In genomic region chr4:132638461-132639190, GRCm38 (mm10) we compare ENCODE assay signal across 8 mouse cellular contexts. TPM values are rescaled to one million over a fixed set of nuclear protein-coding genes. Genes with fewer than 3 reads are reported as not detected.
A peak's percentile ranks its signal among the peaks of the same experiment; 100 is the strongest.
DNase-seq lines count a peak whose midpoint lies in the region; ATAC-seq and TF ChIP-seq lines count a peak whose summit lies in the region.

Gene Eya3, plus strand, starts transcription at chr4:132638987.

- peak within 1 kb of the TSS; percentile 77 for H3K9ac ChIP-seq in MEL (ENCODE audit: control insufficient read depth, low read depth, low read length, poor library complexity, severe bottlenecking)
- peak within 1 kb of the TSS; percentile 71 for H3K9ac ChIP-seq in forebrain, postnatal 0 days
- peak within 1 kb of the TSS; percentile 83 for H3K9ac ChIP-seq in lung, embryonic 15.5 days

- no peak for TF ChIP-seq CTCF in MEL (IDR thresholded peaks at IDR 0.05 in 2 of 3, conservative IDR thresholded peaks at IDR 0.05 in 1 of 3; ENCODE audit: control insufficient read depth in 1 of 3, insufficient read depth in 1 of 3, low read depth in 2 of 3, low read length in 3 of 3, poor library complexity in 1 of 3, severe bottlenecking in 1 of 3)
- no peak for TF ChIP-seq CTCF in cerebellum, adult 2 months (IDR thresholded peaks at IDR 0.05; ENCODE audit: borderline replicate concordance, insufficient read depth, low read depth, low read length)
- TF ChIP-seq CTCF in forebrain, postnatal 0 days (IDR thresholded peaks at IDR 0.05; ENCODE audit: low read depth) = peak; percentile 3; the same call in 1 of the 2 replicates

- no peaks in the 10 kb centered on the region for H3K27me3 ChIP-seq in MEL (ENCODE audit: control insufficient read depth in 1 of 2, insufficient read depth in 2 of 2, low read length in 2 of 2)
- H3K27me3 ChIP-seq in cerebellum, adult 2 months (ENCODE audit: control insufficient read depth, insufficient read depth, low read length) = no peaks in the 10 kb centered on the region
- no peaks in the 10 kb centered on the region for H3K27me3 ChIP-seq in forebrain, postnatal 0 days (ENCODE audit: insufficient read depth, low read length)
- H3K27me3 ChIP-seq in lung, embryonic 15.5 days = no peaks in the 10 kb centered on the region

- peak within 1 kb of the TSS; percentile 34 for H3K27ac ChIP-seq in MEL (ENCODE audit: control insufficient read depth, low read depth, low read length)
- H3K27ac ChIP-seq in cerebellum, adult 2 months (ENCODE audit: insufficient read depth, low read length) = no peak within 1 kb of the TSS
- H3K27ac ChIP-seq in forebrain, postnatal 0 days (ENCODE audit: low read depth, low read length) = peak within 1 kb of the TSS; percentile 88
- H3K27ac ChIP-seq in lung, embryonic 15.5 days = peak within 1 kb of the TSS; percentile 74

- H3K36me3 ChIP-seq in MEL (ENCODE audit: control insufficient read depth in 1 of 2, insufficient read depth in 2 of 2, low read length in 2 of 2) = peaks cover 2 to 9% of the 10 kb centered on the region in 2 experiments; a peak in 3 of 4 replicates
- H3K36me3 ChIP-seq in forebrain, postnatal 0 days (ENCODE audit: insufficient read depth) = peaks cover 4% of the 10 kb centered on the region; the same call in 1 of the 2 replicates
- H3K36me3 ChIP-seq in lung, embryonic 15.5 days = peaks cover 12% of the 10 kb centered on the region

- H3K79me2 ChIP-seq in MEL (ENCODE audit: control insufficient read depth, insufficient read depth, low read length, poor library complexity) = peaks cover 26% of the 10 kb centered on the region

- H3K4me3 ChIP-seq in MEL (ENCODE audit: control insufficient read depth in 1 of 2, insufficient read depth in 1 of 2, low read depth in 2 of 2, low read length in 2 of 2) = peak within 1 kb of the TSS; percentile 79 to 92
- peak within 1 kb of the TSS; percentile 80 for H3K4me3 ChIP-seq in cerebellum, adult 2 months (replicated peaks; ENCODE audit: insufficient read depth, low read depth, low read length)
- peak within 1 kb of the TSS; percentile 94 for H3K4me3 ChIP-seq in forebrain, postnatal 0 days (ENCODE audit: low read depth, low read length)
- H3K4me3 ChIP-seq in lung, embryonic 15.5 days = peak within 1 kb of the TSS; percentile 89

- peak; percentile 100 for ATAC-seq in forebrain, postnatal 0 days
- peak; percentile 98 for ATAC-seq in lung, embryonic 15.5 days (ENCODE audit: borderline replicate concordance, extremely low read depth, low FRiP score, low TSS enrichment)

- H3K4me1 ChIP-seq in MEL (ENCODE audit: control insufficient read depth in 1 of 2, insufficient read depth in 2 of 2, low read length in 2 of 2) = peaks cover 5 to 8% of the 10 kb centered on the region in 2 experiments
- no peaks in the 10 kb centered on the region for H3K4me1 ChIP-seq in cerebellum, adult 2 months (ENCODE audit: control insufficient read depth, insufficient read depth, low read length)
- peaks cover 4% of the 10 kb centered on the region; the same call in 1 of the 2 replicates for H3K4me1 ChIP-seq in forebrain, postnatal 0 days (ENCODE audit: insufficient read depth)
- peaks cover 12% of the 10 kb centered on the region for H3K4me1 ChIP-seq in lung, embryonic 15.5 days

- DNase-seq in MEL (ENCODE audit: low read depth, low spot score) = peak; percentile 99
- peak; percentile 93 to 95 for DNase-seq in cerebellum, adult 2 months
- DNase-seq in forebrain, postnatal 0 days = peak; percentile 96
- DNase-seq in heart, postnatal 4 days = peak; percentile 96
- peak; percentile 91 to 93 for DNase-seq in layer of hippocampus, adult 8-10 months (ENCODE audit: low spot score in 2 of 2)
- DNase-seq in ovary, adult 18-20 months (ENCODE audit: low spot score) = peak; percentile 92
- peak; percentile 96 for DNase-seq in thymus, postnatal 0 days (ENCODE audit: low spot score)

- WGBS in cerebellum, adult 2 months = under 1% methylated on average over 41 of the region's 41 CpGs
- WGBS in forebrain, postnatal 0 days = under 1% methylated on average over 41 of the region's 41 CpGs
- under 1% methylated on average over 36 of the region's 41 CpGs for WGBS in lung, embryonic 15.5 days

- H3K4me2 ChIP-seq in forebrain, postnatal 0 days (ENCODE audit: low read depth) = peak within 1 kb of the TSS; percentile 93
- peak within 1 kb of the TSS; percentile 84 for H3K4me2 ChIP-seq in lung, embryonic 15.5 days

- H3K9me3 ChIP-seq in MEL (replicated peaks; ENCODE audit: insufficient read depth, low read length) = no peaks in the 10 kb centered on the region
- H3K9me3 ChIP-seq in forebrain, postnatal 0 days (ENCODE audit: low read length) = no peaks in the 10 kb centered on the region
- H3K9me3 ChIP-seq in lung, embryonic 15.5 days = no peaks in the 10 kb centered on the region

- peak in 1 of 2 experiments; percentile 76; a peak in 2 of 4 replicates for TF ChIP-seq POLR2A in MEL (IDR thresholded peaks at IDR 0.05; ENCODE audit: control insufficient read depth in 1 of 2, insufficient read depth in 1 of 2, low read depth in 1 of 2, low read length in 2 of 2, poor library complexity in 1 of 2)
- peak; percentile 76; the same call in 1 of the 2 replicates for TF ChIP-seq POLR2A in cerebellum, adult 2 months (IDR thresholded peaks at IDR 0.05; ENCODE audit: borderline replicate concordance, insufficient read depth, low read length)

- TF ChIP-seq RAD21 in MEL (IDR thresholded peaks at IDR 0.05; ENCODE audit: low read depth, low read length) = no peak; the same call in 1 of the 2 replicates

- TF ChIP-seq EP300 in MEL (IDR thresholded peaks at IDR 0.05; ENCODE audit: low read depth in 1 of 2, low read length in 2 of 2) = 0 out of 4 replicates have a peak, but pooled peaks of 1 of the 2 experiments have one; percentile 4

TF ChIP-seq in MEL, 35 proteins besides CTCF, POLR2A, EP300 and RAD21 (continues in another document):
- TF ChIP-seq KAT2A (conservative IDR thresholded peaks at IDR 0.05; ENCODE audit: low read depth, low read length) = peak; percentile 72; the same call in 1 of the 2 replicates
- no peak for TF ChIP-seq MEF2A (IDR thresholded peaks at IDR 0.05; ENCODE audit: extremely low read depth, insufficient replicate concordance, low read depth, low read length, poor library complexity, severe bottlenecking)
- no peak for TF ChIP-seq GATA1 (IDR thresholded peaks at IDR 0.05; ENCODE audit: low read depth, low read length)
- TF ChIP-seq NRF1 (IDR thresholded peaks at IDR 0.05; ENCODE audit: insufficient read depth, low read depth, low read length, poor library complexity, severe bottlenecking) = peak; percentile 43; the same call in 1 of the 2 replicates
- peak; percentile 27; the same call in 1 of the 2 replicates for TF ChIP-seq USF1 (IDR thresholded peaks at IDR 0.05; ENCODE audit: low read depth, low read length)
- TF ChIP-seq POLR2AphosphoS5 (IDR thresholded peaks at IDR 0.05; ENCODE audit: borderline replicate concordance, low read depth, low read length) = no peak
- TF ChIP-seq TAL1 (IDR thresholded peaks at IDR 0.05; ENCODE audit: low read length) = no peak
- TF ChIP-seq CHD2 (IDR thresholded peaks at IDR 0.05; ENCODE audit: low read length) = no peak
- TF ChIP-seq MAX (IDR thresholded peaks at IDR 0.05; ENCODE audit: low read length) = peak; percentile 62; the same call in 1 of the 2 replicates
- TF ChIP-seq TCF12 (IDR thresholded peaks at IDR 0.05; ENCODE audit: low read depth, low read length) = peak; percentile 35; the same call in 1 of the 2 replicates
- TF ChIP-seq USF2 (IDR thresholded peaks at IDR 0.05; ENCODE audit: borderline replicate concordance in 1 of 2, insufficient read depth in 1 of 2, low read depth in 1 of 2, low read length in 2 of 2) = no peak
- peak; percentile 65; the same call in 1 of the 2 replicates for TF ChIP-seq NELFE (IDR thresholded peaks at IDR 0.05; ENCODE audit: low read depth, low read length)
- no peak for TF ChIP-seq MAFK (IDR thresholded peaks at IDR 0.05; ENCODE audit: borderline replicate concordance, low read depth, low read length)
- TF ChIP-seq BHLHE40 (IDR thresholded peaks at IDR 0.05; ENCODE audit: borderline replicate concordance, low read depth, low read length) = peak; percentile 43; the same call in 1 of the 2 replicates
- no peak for TF ChIP-seq MYB (IDR thresholded peaks at IDR 0.05; ENCODE audit: low read depth, low read length)
- TF ChIP-seq ETS1 (IDR thresholded peaks at IDR 0.05; ENCODE audit: low read depth, low read length) = no peak
- TF ChIP-seq ZNF384 (IDR thresholded peaks at IDR 0.05; ENCODE audit: low read depth, low read length) = peak; percentile 80
- peak; percentile 49 for TF ChIP-seq MXI1 (IDR thresholded peaks at IDR 0.05; ENCODE audit: low read depth, low read length)
- no peak for TF ChIP-seq ZKSCAN1 (IDR thresholded peaks at IDR 0.05; ENCODE audit: low read depth, low read length)
- no peak for TF ChIP-seq E2F4 (IDR thresholded peaks at IDR 0.05; ENCODE audit: borderline replicate concordance, low read depth, low read length)
- 0 out of 2 replicates have a peak, but pooled peaks have one; percentile 67 for TF ChIP-seq ZMIZ1 (IDR thresholded peaks at IDR 0.05; ENCODE audit: low read depth, low read length)
- no peak for TF ChIP-seq JUND (IDR thresholded peaks at IDR 0.05; ENCODE audit: low read depth, low read length)
- no peak for TF ChIP-seq CHD1 (IDR thresholded peaks at IDR 0.05; ENCODE audit: low read depth, low read length)
- no peak for TF ChIP-seq TBP (IDR thresholded peaks at IDR 0.05; ENCODE audit: low read depth, low read length)
- TF ChIP-seq GABPA (IDR thresholded peaks at IDR 0.05; ENCODE audit: low read depth, low read length) = no peak
- peak; percentile 93 for TF ChIP-seq HCFC1 (IDR thresholded peaks at IDR 0.05; ENCODE audit: low read depth, low read length)
- no peak for TF ChIP-seq MAZ (IDR thresholded peaks at IDR 0.05; ENCODE audit: low read depth, low read length)
- peak; percentile 69 for TF ChIP-seq ELF1 (IDR thresholded peaks at IDR 0.05; ENCODE audit: low read depth, low read length)
- no peak for TF ChIP-seq UBTF (IDR thresholded peaks at IDR 0.05; ENCODE audit: borderline replicate concordance, insufficient read depth, low read depth, low read length)

RNA-seq across cellular contexts. Expression of gene Eya3, which starts in this region (rescaled TPM):
- 21.7 and 24.6 TPM in 2 replicates for total RNA-seq in MEL (2012; rRNA removed)
- 100 to 1,000 TPM in 1 of 2 experiments, 10 to 100 TPM in 1; 38.2 to 270 TPM for polyA plus RNA-seq in MEL (2012; ENCODE audit: insufficient read depth in 1 of 2, insufficient read length in 2 of 2, low read depth in 1 of 2, low replicate concordance in 2 of 2, missing spikeins in 1 of 2)
- 25.1 and 27.9 TPM in 2 replicates for polyA plus RNA-seq in cerebellum, adult 2 months (2012; rRNA removed)
- 18.6 and 21.8 TPM in 2 replicates for total RNA-seq in forebrain, postnatal 0 days (2014; rRNA removed)
- 6.0 and 7.2 TPM in 2 replicates for polyA plus RNA-seq in forebrain, postnatal 0 days (2015; fragmentation: Nextera tagmentation; extraction: Ambion mirVana)
- total RNA-seq in heart, postnatal 4 days (2021) = 10 to 100 TPM; 29.9 to 35.3 TPM
- 10 to 100 TPM; 28.7 to 31.1 (median 29.0) TPM for total RNA-seq in layer of hippocampus, adult 8-10 months (2022)
- polyA plus RNA-seq in lung, embryonic 15.5 days (2015; fragmentation: Nextera tagmentation; extraction: Ambion mirVana) = 30.6 and 31.5 TPM in 2 replicates
- 20.6 and 26.8 TPM in 2 replicates for polyA plus RNA-seq in thymus, postnatal 0 days (2015; fragmentation: Nextera tagmentation; extraction: Ambion mirVana)
